Mouse (Mus musculus) B cell, adult 2 months (primary cell): ENCODE results near the gene Rtbdn.
"Not testable (repeated sequence)": the region's sequence is repeated elsewhere in the genome, so short reads cannot be mapped to it uniquely, and the experiment has no call there.

Experiments used
- DNase-seq, 2 experiments: peaks; one replicate each; pipeline ENCODE4 v3.0.0; 2022

The Rtbdn gene

DNA sequence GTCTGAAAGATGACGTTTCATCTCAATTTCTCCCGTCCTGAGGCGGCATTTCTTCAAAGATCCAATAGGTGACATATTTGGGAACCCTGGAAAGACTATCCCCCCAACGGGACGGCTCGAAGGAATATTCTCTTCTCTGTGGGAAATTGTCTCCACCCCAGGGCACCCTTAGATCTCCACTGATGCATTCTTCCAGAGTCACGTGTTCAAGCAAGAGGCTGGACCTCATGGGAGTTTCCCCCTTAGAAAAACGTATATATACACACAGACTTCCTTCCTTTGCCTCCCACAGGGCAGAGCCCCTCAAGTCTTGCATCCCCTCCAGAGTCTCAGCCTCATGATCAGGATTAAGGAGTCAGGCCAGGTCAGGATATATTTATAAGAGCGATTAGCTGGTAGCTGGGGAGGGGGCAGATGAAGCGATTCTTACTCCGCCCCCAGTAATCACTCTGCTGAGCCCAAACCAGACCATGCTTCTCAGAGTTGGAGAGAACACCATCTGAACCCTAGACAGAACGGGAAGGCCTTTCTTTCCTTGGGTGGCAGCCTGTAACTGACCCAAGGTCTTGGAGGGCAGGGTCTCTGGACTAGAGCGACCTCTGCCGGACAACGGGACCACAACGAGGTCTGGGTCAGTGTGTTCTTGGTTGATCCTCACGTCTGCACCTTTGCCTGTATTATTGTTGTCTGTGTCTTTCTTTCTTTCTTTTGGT, at the start of gene Rtbdn:
Rtbdn (plus strand) TSS at position 464 of the 713 bp plus-strand sequence.
- peak in 1 of 2 experiments; percentile 25 for DNase-seq

DNA sequence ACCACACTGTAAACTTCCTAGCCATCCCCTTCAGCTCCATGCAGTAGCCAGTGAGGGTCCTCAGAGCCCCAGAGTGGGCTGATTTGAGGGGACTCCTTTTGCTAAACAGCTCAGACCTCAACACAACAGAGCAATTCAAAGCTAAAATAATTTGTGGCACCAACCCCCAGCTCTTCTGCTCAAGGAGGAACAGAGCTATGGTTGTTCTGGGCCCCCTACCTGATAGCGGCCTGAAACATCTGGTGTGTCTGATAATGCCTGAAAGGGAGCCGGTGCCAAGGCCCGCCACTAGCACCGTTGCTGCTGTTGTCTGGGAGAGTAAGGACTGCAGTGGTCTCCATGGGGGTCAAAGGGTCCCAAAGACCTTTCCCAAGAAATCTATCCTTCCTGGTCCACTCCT, 45.7 kb upstream of the Rtbdn start:
- DNase-seq: no peak

DNA sequence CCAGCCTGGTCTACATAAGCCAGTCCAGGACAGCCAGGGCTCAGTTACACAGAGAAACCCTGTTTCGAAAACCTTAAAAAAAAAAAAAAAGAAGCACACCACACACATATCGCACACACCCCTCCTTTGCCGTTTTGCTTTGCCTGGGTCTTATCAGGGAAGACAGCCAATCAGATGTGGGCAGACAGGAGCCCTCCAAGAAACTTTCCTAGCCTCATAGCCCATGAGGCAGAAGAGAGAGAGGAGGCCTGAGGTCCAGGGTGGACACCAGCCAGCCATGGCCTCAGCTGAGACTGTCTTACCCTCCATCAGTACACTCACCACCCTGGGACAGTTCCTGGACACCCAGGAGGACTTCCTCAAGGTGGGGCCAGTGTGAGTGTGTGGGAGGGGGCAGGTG, 45.0 kb upstream of the Rtbdn start, which contains the start of gene Klf1:
Klf1 (plus strand) TSS at position 177 of the 400 bp plus-strand sequence.
- no peak for DNase-seq

- peak in 1 of 2 experiments; percentile 18 for DNase-seq
These were observed 44.3 kb upstream of the Rtbdn start for GRCm38 (mm10) chr8:84902367-84902919.

DNA sequence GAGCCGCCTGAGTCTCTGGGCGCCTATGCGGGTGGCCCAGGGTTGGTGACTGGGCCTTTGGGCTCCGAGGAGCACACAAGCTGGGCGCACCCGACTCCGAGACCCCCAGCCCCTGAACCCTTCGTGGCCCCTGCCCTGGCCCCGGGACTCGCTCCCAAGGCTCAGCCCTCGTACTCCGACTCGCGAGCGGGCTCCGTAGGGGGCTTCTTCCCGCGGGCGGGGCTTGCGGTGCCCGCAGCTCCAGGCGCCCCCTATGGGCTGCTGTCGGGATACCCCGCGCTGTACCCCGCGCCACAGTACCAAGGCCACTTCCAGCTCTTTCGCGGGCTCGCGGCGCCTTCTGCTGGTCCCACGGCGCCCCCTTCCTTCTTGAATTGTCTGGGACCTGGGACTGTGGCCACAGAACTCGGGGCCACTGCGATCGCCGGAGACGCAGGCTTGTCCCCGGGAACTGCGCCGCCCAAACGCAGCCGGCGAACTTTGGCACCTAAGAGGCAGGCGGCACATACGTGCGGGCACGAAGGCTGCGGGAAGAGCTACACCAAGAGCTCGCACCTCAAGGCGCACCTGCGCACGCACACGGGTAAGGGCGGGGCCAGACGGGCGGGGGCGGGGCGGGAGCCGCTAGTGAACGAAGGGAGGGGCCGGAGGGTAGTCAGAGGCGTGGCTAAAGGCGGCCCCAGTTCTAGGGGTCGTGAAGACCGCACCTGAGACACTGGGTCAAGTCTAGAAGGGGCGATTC, 43.7 kb upstream of the Rtbdn start:
- DNase-seq: peak; percentile 96

DNA sequence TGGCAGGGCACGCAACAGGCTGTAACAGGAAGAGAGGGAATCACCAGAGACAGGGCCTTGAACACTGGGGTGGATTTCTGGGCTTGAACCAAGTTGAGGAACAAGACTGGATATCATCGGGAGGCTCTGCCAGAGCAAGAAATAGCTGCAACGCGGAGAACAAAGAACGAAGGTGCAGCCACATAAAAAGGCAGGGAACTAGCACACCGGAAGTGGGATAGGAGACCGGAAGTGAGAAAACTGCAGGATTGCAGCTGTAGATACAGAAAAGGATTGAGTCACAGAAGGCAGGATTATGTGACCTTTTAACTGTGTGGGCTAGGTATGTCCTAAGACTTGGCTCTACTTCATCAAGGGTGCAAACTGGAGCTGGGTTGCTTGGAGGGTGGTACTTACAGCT, 42.4 kb upstream of the Rtbdn start:
- DNase-seq: no peak

- DNase-seq: no peak
These were observed 39.8 kb upstream of the Rtbdn start for GRCm38 (mm10) chr8:84907037-84907436.

DNA sequence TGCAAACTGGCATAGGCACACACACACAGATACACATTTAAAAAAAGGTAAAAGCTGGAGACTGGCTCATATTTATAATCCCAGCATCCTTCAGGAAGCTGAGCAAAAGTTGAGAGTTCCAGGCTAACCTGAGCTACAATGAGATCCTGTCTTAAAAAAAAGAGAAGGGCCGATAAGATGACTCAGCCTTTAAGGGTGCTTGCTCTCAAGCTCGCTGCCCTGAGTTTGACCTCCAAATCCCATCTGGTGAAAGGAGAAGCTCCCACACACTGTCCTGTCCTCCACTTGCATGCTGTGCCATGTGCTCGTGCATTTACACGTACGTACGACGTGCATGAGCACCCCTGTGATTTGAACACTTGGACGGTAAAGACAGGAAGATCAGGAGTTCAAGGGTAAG, 39.3 kb upstream of the Rtbdn start:
- DNase-seq: no peak

- not testable (repeated sequence) for DNase-seq
These were observed 38.8 kb upstream of the Rtbdn start for GRCm38 (mm10) chr8:84907979-84908378.

DNA sequence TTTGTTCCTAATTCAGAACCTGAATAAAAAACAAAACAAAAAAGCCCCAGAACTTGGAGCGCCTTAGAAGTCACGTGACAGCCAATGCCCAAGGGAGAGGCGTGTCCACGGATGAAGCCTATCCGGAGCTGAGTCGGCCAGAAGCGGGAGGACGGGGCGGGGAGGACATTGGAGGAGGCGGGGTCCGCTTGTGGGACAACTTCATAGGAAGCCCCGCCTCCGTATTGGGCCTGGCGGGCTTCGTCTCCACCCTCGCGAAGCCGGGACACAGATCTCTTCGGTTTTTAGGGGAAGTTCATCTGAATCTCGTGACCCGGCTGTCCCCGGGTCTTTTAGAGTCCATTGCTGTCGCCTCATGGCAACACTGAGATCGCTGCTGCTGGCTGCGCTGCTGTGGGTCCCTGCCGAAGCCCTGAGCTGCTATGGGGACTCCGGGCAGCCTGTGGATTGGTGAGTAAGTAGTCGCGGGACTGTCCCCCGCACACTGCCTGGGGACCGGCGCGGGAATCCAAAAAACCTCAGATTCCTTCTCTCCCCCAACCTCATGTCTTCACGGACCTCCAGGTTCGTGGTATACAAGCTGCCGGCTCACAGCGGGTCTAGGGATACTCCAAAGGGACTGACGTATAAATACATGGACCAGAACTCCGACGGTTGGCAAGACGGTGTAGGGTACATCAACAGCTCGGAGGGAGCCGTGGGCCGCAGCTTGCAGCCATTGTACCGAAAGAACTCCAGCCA, 38.2 kb upstream of the Rtbdn start, which contains the start of gene Dnase2a:
Dnase2a (plus strand) TSS at position 140 of the 741 bp plus-strand sequence.
- peak; percentile 98 to 99 for DNase-seq

- no peak for DNase-seq
These were observed 37.5 kb upstream of the Rtbdn start for GRCm38 (mm10) chr8:84909162-84909767.

- no peak for DNase-seq
These were observed 36.8 kb upstream of the Rtbdn start for GRCm38 (mm10) chr8:84909949-84910348.

GRCm38 (mm10) chr8:84910551-84910950, 36.2 kb upstream of the Rtbdn start:
- DNase-seq: no peak

GRCm38 (mm10) chr8:84911854-84912253, 34.9 kb upstream of the Rtbdn start:
- no peak for DNase-seq

GRCm38 (mm10) chr8:84912391-84912790, 34.4 kb upstream of the Rtbdn start:
- DNase-seq: no peak

DNA sequence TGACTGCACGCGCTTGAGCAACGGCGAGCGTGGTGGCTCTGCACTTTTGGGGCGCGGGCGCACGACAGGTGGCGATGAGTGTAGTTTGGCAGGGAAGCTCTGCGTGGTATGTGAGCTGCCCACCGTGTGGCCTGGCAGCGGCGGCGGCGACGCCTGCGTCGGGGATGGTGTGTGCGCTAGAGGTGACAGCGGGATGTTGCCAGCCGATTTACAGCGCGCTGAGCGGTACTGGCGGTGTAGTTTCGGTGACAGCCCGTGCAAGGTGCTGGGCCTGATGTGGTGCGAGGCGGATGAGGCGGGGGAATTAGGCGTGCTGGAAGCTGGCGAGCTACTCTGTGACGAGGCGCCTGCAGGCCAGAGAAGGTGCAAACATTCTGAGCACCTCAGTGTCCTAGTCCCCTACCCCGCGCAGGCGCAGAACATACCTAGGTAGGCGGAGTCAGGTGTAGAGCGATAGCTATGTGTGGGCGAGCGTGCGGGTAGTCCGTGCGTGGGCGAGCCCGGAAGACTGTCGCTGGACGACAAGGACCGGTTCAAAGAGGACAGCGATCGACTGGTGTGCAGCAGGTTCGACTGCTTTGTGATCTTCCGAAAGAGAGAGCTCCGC, 33.8 kb upstream of the Rtbdn start:
- DNase-seq: peak; percentile 89

GRCm38 (mm10) chr8:84913502-84913900, 33.3 kb upstream of the Rtbdn start:
- peak in 1 of 2 experiments; percentile 61 for DNase-seq

- DNase-seq: peak; percentile 80 to 82
These were observed 32.8 kb upstream of the Rtbdn start for GRCm38 (mm10) chr8:84913960-84914359.

- no peak for DNase-seq
These were observed 31.5 kb upstream of the Rtbdn start for GRCm38 (mm10) chr8:84915269-84915668.

GRCm38 (mm10) chr8:84917781-84918180, 29.0 kb upstream of the Rtbdn start:
- DNase-seq: no peak

GRCm38 (mm10) chr8:84918646-84919045, 28.1 kb upstream of the Rtbdn start:
- DNase-seq: no peak

- no peak for DNase-seq
These were observed 25.2 kb upstream of the Rtbdn start for GRCm38 (mm10) chr8:84921596-84921995.
